Mouse (Mus musculus) right cerebral cortex, postnatal 25 days (tissue): ENCODE data around the gene Coro2a.
"Not testable (repeated sequence)": the region's sequence is repeated elsewhere in the genome, so short reads cannot be mapped to it uniquely, and the experiment has no call there.

Experiments
- DNase-seq: peaks from one replicate; pipeline ENCODE4 v3.0.0; 2022

Gene Coro2a

DNA sequence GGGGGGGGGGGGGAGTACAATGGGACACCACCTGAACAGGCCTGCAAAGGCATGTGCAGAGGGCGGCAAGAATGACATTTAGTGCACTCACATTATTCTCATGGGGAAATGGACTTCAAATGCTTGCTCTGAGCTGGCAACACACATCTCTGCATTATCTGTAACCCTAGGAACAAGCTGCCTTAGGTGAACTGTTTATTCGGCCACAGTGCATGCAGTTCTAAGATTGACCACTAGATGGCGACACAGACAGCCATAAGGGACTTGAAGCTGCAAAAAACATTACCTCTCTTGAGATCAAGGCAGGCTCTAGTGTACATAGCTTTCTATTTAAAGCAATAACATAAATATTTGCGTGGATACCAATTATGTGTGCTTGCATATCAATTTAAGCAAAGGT is 9.2 kb upstream of the Coro2a start:
- DNase-seq = peak; percentile 84

DNA sequence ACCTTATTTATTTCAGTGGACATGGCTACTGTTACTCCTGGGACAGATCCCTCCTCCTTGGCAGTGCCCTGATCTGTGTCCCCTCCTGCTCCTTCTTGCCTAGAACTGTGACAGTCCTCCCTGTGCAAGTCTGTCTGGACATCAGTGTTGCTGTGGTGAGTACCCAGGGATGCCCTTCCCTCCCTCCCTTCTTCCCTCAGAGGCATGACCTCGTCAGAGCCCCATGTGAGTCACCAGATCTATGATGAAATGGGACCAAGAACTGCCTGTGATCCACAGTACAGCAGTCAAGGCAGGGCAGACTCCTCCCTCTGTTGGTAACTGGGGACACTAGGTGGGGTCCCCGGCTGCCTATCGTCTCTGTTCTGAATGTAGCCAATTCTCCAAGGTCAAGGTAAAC is 5.6 kb upstream of the Coro2a start:
- DNase-seq = no peak

DNA sequence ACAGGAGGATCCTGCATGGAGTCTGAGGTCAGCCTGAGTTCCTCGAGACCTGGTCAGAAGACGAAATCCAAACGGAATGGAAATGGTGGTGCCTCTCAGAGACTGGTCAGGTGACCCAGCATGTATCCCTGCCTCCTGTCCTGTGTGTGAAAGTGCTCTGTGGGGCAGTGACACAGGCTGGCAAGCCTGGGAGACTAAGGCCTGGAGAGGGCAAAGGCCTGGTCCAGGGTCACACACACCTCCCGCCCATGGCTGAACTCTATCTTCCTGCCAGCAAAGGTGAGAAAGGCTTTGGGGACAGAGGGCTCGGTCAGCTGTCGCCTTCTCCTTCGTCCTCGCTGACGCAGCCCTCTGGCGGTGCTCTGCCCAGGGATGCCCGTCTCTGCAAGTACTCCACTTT is 3.4 kb upstream of the Coro2a start:
- DNase-seq = no peak

DNA sequence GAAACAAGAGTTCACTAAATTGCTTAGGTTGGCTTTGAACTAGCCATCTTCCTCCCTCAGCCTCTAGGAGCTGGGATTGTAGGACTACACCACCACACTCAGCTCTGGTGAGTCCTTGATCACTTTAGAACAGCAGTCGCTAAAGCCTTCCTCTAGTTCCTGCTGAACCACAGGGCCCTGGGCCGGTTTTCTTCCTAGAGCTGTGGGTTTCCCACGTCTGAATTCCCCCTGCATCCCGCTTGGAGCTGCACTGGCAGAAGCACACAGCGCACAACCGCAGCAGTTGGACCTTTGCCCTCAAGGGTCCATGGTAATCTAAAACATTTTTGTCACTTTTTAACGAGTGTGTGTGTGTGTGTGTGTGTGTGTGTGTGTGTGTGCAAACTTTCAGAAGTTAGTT is 702 bp upstream of the Coro2a start:
- DNase-seq = no peak

DNA sequence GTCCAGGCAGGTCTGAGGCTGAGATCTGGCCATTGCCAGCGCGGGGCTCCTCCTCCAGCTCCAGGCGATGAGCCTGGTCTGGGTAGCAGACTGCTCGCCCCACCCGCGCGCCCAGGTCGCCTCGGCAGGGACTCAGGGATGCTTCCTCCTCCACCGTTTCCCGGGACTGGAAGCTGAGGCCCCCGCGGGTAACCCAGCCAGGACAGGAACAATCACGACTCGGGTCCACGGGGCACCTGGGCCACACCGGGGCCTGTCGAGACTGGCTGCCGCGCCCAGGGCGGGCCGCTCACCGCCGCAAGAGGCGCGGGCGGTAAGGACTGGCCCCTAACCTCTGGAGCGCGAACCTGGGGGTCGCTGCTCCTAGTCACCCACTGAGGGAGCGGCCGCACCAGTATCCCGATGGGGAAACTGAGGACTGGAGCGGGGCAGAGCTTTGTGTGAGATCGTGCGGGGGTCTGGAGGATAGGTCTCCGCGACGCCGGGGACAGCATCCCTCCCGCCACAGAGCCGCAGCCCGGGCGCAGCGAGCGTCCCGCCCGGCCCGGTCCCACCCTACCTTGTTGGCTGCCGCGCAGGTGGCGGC is 651 bp downstream of the Coro2a start:
- DNase-seq = peak; percentile 59

DNA sequence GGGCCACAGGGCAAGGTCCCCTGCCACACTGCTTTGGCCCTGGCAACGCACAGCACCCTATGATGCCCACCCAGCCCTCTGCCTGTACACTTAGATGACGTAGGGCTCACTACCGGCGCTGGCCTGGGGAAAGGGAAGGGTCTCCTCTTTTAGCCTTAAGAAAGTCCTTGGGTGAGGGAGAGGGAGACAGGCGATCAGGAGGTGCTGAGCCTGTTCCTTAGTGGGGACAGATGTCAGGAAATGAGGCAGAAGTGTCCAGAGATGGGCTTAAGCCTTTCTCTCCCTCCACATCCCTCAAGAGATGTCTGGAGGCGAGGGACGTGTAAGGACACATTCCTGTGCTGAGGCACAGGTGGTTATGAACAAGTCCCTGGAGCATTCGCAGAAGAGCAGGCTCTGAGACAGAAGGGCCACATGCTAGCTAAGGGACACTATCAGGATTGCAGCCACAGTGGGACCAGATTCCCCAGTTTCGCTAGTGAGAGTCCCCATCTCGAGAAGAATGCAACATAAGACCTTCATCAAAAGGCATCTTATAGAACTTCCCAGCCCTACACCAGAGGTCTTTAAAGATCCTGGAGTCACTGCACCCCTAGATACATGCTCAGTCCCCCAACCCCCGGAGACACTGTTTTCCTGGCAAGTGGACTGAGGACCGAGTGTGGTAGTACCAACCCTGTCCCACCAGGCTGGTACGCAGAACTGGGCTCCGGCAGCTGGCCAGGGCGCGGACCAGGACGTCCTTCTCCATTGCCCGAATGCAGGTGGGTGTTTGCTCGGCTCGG is 1.3 kb downstream of the Coro2a start:
- DNase-seq = no peak

DNA sequence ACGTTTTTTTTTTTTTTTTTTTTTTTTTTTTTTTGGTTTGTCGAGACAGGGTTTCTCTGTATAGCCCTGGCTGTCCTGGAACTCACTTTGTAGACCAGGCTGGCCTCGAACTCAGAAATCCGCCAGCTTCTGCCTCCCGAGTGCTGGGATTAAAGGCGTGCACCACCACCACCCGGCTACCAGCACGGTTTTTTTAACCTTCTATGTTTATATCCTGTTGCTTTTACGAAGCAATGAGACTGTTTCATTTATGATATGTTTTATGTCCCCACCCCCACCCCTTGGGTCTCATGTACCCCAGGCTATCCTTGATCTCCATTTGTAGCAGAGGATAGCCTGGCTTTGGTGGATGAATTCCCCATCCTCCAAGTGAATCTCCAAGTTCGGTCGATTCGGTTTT is 2.4 kb downstream of the Coro2a start:
- DNase-seq = not testable (repeated sequence)

DNA sequence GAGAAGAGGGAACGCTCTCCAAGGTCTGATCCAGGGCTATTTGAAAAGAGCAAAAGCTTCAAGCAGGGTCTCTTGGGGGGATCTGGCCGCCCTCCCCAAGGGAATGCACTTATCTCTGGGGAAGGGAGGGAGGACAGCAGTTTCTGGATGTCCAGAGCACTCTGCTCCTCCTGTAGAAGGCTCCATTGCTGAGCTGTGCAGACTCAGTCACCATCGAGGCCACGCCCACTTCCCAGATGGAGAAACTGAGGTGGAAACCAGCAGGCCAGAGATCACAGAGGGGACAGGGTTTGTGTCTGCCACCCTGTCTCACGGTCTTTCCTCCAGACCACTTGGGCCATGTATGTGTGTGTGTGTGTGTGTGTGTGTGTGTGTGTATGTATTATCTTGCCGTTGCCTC is 3.0 kb downstream of the Coro2a start:
- no peak for DNase-seq

DNA sequence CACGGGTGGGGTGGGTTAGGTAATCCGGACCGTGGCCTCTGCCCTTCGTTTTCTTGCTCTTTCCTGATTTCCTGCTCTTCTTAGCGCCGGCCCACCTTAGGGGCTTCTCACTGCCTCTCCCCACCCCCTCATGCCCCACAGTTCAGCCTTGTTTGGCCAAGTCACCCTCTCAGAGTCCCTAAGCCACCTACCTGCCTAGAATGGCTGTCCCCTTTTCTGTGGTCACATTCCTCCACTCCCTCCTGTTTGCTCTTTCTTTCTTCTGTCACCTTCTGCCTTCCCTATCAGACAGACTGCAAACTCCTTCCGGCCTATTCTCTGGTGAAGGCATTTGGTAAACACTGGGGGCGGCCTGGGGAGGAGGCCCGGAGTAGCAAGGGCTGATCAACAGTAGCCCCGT is 3.9 kb downstream of the Coro2a start:
- DNase-seq = no peak

DNA sequence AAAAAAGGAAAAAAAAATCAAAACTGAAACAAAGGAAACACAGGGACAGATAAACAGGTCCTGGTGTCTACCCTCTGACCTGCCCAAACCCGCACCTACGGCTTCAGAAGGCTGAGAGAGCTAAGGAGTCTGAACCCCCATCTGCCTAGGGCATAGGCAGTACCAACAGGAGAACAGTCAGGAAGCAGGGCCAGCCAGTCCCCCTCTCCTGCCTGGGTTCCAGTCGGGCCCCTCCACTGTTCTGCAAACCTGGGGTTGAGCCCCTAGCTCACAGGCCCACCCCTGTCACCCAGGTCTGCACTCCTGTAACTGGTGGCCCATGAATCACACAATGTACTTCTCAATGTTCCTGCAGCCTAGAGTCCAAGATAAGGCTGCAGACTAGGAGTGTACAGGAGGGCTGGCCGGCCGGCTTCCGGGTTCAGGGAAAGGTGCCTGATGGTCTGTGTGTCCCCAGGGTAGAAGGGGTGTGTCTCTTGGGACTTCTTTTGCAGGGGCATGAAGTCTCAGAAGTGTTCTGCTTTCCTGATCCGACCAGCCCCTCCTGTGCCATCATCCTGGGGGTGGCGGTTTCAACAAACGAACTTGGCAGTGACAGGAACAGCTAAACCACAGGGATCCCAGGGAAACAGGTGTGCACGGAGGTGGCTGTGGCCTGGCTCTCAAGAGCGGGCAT is 4.6 kb downstream of the Coro2a start:
- DNase-seq = no peak

DNA sequence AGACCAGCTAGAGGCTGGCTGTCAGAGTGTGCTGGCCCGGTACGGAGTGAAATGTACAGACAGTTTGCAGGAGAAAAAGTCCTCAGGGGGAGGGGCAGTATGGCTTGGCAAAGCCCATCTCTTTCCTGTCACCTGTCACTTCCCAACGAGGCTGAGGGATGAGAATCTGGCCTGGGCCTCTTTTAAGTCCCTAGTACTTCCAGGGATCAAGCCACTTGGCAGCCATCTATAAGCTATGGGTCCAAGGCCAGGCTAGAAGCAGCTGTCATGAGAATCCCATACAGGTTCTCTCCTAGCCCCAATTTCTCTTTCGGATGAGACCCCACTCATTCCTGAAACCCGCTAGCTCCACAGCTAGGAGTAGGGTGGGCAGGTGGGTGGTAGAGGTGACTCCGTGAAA is 5.6 kb downstream of the Coro2a start:
- no peak for DNase-seq

DNA sequence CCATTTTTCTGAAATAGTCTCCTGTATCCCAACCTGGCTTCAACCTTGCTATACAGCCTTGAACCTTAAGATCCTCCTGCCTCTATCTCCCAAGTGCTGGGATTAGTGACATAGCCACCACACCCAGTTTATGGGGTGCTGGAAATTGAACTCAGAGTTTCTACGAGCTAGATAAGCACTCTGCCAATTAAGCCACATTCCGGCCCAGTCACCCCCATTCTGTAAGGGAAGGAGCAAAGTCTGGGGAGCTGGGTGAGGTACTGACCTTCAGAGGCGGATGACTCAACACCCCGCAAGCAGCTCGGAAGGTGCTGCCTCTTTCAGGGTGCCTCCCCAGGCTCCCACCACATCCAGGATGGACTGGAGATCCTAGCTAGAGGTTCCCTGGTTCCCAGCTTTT is 7.9 kb downstream of the Coro2a start:
- DNase-seq = no peak

DNA sequence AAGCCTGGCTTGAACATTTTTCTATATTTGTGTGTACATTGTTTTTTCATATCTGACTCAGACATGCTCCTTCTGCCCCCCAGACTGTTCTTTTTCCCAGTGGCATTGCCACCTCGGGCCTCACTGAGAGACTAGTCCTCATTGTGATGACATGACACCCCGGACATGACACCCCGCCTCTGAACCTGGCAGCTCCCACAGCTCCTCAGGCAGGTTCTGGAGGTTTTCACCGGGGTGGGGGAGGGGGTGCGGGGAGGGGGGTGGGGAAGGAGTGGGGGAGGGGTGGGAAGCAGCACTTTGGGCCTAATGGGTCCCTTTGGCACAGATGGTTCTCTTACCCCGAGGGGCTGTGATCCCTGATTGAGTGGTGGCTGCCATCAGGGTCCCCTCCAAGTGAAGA is 8.5 kb downstream of the Coro2a start:
- DNase-seq = no peak

DNA sequence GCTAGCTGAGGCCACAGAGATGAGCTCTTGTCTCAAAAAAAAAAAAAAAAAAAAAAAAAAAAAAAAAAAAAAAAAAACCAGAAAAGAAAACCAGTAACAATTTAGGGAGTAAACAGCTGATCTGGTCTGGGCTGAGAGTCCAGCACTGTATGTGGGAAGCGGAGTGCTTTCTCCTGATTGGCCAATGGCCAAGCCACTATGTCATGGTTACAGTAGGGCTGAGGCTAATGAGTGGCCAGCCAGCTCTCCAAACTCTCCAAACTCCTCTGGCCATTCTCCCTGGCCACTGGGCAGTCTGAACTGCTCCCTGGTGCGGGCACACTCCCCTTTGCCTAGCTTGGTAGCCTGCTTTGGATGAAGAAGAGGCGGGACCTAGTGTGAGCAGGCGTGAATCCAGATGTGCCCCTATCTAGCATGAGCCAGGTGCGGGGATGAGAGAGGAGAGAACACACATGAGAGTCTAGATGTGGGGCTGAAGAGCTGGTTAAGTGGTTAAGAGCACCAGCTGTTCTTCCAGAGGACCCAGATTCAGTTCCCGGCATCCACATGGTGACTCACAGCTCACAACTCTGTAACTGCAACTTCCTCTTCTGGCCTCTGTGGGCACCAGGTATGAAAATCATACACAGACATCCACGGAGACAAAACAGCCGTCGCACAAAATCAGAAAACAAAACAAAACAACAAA is 10.0 kb downstream of the Coro2a start:
- no peak for DNase-seq

DNA sequence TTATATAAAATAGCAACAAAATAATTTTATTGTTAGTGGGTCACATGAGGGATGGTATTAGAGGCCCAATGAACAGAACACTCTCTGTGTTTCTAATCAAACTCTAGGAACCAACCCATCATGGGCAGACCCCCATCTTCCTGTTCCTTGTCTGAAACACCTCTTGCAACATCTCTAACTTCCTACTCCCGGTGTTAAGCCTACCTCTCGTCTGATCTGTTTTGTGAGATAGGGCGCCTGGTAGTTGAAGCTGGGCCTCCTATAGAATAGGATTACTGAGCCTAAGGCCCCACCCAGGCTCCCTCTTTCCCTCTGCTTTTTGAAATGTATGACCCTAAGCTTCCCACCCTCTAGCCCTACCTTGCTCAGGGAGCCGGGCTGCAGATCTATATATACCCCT is 11.2 kb downstream of the Coro2a start:
- no peak for DNase-seq

DNA sequence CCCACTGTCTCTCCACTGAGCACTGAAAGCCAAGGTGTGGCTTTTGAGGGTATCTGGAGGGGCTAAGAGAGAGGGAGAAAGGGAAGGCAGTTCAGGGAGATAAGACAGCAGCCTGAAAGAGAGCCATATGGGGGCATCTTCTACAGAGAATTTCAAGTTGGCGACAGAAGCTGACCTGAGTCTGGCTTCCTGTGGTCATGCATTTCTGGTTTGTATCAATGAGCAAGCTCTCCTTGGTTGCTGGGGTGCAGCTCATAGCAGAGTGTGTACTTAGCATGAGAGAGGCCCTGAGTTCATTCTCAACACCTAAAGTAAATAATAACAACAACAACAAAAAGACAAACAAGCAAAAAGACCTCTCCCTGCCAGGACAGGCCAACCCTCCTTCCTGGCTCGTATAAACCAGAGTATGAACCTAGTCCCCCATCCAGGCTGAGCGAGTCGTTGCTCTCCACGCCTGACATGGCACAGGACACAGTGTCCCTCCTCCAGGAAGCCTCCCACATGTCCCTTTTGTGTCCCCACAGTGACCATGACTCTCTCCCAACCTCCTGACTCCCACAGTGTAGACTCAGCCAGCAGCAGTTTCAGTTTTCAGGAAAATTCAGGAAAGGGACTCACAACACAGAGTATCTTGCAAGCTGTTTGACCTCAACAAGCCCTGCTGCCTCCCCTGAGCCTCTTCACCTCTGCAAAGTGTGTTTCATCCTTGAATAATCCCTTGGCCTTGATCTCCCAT is 11.9 kb downstream of the Coro2a start:
- no peak for DNase-seq

DNA sequence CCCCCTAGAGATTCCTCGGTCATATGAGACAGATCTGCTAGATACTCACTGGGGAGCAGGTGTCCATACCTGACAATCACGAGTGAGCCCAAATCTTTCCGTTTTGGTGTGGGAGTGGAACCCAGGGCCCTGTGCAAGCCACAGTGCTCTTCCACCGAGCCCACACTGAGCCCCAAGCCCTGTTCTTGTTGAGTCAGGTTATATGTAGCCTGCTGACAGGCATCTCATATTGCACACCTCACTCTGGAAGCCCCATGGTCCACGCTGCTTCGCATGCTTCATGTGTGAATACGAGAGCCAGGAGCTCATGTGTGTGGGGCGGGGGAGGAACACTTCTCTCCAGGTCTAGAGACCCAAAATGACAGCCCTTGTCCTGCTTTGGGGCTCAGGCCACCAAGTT is 12.9 kb downstream of the Coro2a start:
- DNase-seq = no peak

DNA sequence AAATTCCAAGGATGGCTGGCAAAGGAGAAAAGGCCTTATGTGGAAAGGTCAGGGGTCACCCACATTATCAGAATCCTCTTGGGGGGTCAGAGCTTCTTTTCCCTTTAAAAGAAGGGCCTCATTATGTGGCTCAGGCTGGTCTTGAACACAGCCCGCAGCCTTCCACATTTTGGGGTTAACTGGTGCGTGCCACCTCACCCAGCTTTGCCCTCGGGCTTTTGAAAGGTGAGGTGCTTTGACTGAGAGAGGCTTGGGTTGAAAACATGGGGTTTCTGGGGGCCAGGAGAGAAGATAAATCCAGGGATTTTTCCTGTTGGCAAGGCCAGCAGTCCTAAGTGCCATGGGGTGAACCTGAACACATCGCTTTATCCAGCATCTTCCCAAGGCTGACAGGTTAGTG is 15.5 kb downstream of the Coro2a start:
- DNase-seq = no peak

DNA sequence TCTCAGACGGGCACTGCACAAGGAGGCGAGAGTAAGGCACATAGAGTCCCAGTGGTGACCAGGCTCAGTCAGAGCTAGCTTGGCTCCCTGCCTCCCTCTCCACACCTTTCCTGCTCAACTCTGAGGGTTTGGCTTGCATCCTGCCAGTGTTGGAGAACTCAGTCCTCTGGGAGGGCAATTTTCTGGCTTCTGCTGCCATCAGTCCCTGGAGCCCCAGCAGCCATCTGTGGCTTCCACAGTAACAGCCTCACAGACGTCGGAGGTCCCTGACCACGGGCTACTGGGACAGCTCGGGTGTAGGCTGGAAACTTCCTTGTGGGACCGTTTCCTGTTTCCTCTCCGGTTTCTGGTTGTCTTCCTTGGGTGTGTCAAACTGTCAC is 16.2 kb downstream of the Coro2a start:
- no peak for DNase-seq

DNA sequence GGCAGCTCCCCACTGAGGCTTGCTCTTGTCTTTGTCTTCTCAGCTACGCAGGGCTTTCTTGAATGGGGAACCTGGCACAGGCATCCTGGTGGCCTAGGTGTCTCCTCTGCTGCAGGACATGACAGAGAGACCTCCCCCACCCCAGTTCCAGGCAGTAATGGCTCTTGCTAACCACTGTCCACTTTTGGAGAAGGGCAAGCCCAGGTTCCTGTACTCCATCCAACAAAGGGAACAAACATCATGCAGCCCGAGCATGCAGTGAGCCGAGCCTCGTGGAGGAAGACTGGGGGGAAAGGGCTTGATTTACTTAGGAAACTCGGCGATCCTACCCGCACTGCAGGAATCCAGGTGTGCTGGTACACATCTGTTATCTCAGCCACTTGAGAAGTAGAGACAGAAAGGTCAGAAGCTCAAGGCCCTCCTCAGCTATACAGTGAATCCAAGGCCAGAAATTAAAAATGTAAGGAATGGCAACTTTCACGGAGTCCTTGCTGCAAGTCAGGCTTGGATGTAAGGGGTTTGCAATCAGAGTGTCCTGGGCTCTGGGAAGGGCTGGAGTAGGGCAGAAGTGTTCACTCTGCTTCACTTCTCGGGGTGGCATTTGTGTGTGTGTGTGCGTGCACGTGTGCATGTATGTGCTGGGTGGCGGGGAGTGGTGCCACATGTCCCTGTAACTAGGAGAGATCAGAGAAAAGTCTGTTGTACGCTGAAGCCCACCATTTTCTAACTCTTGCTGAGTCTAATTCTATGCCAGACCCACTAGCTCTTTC is 16.8 kb downstream of the Coro2a start:
- no peak for DNase-seq

DNA sequence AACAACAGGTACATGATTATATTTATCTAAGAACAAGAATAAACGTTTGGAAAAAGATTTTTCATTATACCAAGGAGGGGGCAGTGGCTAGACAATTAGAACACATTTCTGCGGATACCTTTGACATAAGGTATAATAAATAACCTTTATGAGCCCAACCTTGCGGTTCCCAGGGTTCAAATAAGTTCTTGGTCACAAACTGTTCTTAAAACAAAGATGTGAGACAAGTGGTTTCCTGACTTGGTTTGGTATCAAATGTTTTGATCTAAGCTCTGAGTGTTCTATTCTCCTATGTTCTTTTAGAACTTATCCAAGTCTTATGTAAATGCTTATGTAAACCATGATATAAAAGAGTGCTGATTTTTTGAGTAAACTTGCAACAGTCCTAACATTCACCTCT is 17.5 kb downstream of the Coro2a start:
- not testable (repeated sequence) for DNase-seq

DNA sequence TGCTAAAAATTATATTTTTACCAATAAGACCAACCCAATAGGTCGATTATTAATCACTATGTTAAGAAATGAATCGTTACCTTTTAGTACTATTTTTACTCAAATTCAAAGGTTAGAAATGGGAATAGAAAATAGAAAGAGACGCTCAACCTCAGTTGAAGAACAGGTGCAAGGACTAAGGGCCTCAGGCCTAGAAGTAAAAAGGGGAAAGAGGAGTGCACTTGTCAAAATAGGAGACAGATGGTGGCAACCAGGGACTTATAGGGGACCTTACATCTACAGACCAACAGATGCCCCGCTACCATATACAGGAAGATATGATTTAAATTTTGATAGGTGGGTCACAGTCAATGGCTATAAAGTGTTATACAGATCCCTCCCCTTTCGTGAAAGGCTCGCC is 17.9 kb downstream of the Coro2a start:
- not testable (repeated sequence) for DNase-seq
